Mouse (Mus musculus) liver, embryonic 15.5 days (tissue): ENCODE results near the gene Dpm3. TPM values are rescaled to one million over a fixed set of nuclear protein-coding genes. Genes with fewer than 3 reads are reported as not detected.

Experiments used
- ATAC-seq: fragments of 200-750 bp; cut with Nextera tagmentation; 2 replicates; pipeline ENCODE4 v1.8.0; 2017; ENCODE audit warnings: moderate number of reproducible peaks, mild to moderate bottlenecking, moderate library complexity; ENCODE audit not compliant: insufficient read depth
- H3K27ac ChIP-seq: fragments of 300-500 bp; sonication (generic); replicated peaks from 2 replicates; pipeline ENCODE4 v1.5.1; 2015; ENCODE audit warnings: mild to moderate bottlenecking, inconsistent platforms
- H3K27me3 ChIP-seq: fragments of 300-500 bp; sonication (generic); 2 replicates; pipeline ENCODE4 v1.6.1; 2015; ENCODE audit warnings: mild to moderate bottlenecking, inconsistent platforms
- H3K36me3 ChIP-seq: fragments of 300-500 bp; sonication (generic); replicated peaks from 2 replicates; pipeline ENCODE4 v1.6.1; 2015; ENCODE audit warnings: moderate library complexity, mild to moderate bottlenecking, inconsistent platforms
- H3K4me1 ChIP-seq: fragments of 300-500 bp; sonication (generic); replicated peaks from 2 replicates; pipeline ENCODE4 v1.6.1; 2015; ENCODE audit warnings: inconsistent platforms
- H3K4me2 ChIP-seq: fragments of 300-500 bp; sonication (generic); 2 replicates; pipeline ENCODE4 v1.6.1; 2015; ENCODE audit warnings: moderate library complexity, mild to moderate bottlenecking, inconsistent platforms
- H3K4me3 ChIP-seq: fragments of 300-500 bp; sonication (generic); replicated peaks from 2 replicates; pipeline ENCODE4 v1.5.1; 2015; ENCODE audit warnings: mild to moderate bottlenecking, inconsistent platforms
- H3K9ac ChIP-seq: fragments of 300-500 bp; sonication (generic); 2 replicates; pipeline ENCODE4 v1.6.1; 2015; ENCODE audit warnings: moderate library complexity, mild to moderate bottlenecking, inconsistent platforms
- H3K9me3 ChIP-seq: fragments of 300-500 bp; sonication (generic); replicated peaks from 2 replicates; pipeline ENCODE4 v1.6.1; 2016; ENCODE audit warnings: inconsistent platforms
- WGBS: fragments of 180-500 bp; shearing (Covaris S2); methylation state at CpG from one replicate; pipeline ENCODE4 v1.1.7; 2015; ENCODE audit warnings: mixed read lengths; ENCODE audit not compliant: insufficient replicate concordance; 5-methylcytosine and 5-hydroxymethylcytosine counted together
- polyA plus RNA-seq: library from polyadenylated mRNA; unstranded; fragments of >200 nt; fragmentation: Nextera tagmentation; extraction: Ambion mirVana; gene quantifications from 2 replicates; pipeline ENCODE4 v1.2.1, GENCODE M21; 2015

Dpm3 gene
- polyA plus RNA-seq, 1 experiment from 2014 or later: 54.4 TPM

DNA sequence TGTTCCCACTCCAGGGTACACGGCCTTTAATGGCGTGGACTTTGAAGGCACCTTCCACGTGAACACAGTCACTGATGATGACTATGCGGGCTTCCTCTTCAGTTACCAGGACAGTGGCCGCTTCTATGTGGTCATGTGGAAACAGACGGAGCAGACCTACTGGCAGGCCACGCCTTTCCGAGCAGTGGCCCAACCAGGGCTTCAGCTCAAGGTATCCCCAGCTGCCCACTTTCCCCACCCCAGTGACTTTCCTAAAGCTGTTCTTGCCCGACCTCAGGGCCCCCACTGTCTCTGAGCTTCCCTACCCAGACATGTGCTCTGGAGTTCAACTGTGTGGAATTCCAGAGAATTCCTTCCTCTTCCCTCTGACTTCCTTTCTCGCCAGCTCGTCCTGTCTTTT lies 34.4 kb upstream of the Dpm3 start:
- Histone ChIP-seq H3K36me3 (no peaks in the 10 kb centered on the region), H3K9me3 (no peaks in the 10 kb centered on the region), H3K27me3 (peaks cover 93% of the 10 kb centered on the region), H3K4me2 (no peak overlapping the region), H3K4me3 (no peak overlapping the region), H3K9ac (no peak overlapping the region), H3K4me1 (peaks cover 25% of the 10 kb centered on the region), H3K27ac (no peak overlapping the region)
- ATAC-seq: no peak
- WGBS: 62% methylated on average over 11 of the region's 11 CpGs

DNA sequence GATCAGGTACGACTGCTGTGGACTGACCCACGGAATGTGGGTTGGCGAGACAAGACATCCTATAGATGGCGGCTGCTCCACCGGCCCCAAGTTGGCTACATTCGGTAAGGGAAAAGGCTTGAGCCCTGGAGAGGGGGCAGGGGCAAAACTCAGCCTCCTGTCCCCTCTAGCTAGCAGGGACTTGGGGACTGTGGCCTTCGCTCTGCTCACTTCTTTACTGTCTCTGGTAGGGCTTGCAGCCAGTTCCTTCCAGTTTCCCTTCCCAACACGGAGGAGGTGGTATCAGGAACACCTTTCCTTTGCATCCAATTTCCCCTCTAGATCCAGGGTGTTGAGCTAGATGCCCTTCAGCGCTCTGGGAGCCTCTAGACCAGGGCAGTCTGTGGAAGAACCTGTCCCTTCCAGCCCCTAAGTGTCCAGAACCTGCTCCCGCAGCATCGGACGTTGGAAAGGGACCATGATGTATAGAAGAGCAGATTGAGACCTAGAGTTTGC lies 33.8 kb upstream of the Dpm3 start:
- WGBS: 56% methylated on average over 12 of the region's 12 CpGs
- no peak overlapping the region for H3K27ac ChIP-seq
- no peak overlapping the region for H3K4me2 ChIP-seq
- H3K36me3 ChIP-seq: no peaks in the 10 kb centered on the region
- H3K9me3 ChIP-seq: no peaks in the 10 kb centered on the region
- no peak overlapping the region for H3K9ac ChIP-seq
- H3K4me1 ChIP-seq: peaks cover 25% of the 10 kb centered on the region
- ATAC-seq: no peak
- H3K4me3 ChIP-seq: no peak overlapping the region
- peaks cover 94% of the 10 kb centered on the region for H3K27me3 ChIP-seq

DNA sequence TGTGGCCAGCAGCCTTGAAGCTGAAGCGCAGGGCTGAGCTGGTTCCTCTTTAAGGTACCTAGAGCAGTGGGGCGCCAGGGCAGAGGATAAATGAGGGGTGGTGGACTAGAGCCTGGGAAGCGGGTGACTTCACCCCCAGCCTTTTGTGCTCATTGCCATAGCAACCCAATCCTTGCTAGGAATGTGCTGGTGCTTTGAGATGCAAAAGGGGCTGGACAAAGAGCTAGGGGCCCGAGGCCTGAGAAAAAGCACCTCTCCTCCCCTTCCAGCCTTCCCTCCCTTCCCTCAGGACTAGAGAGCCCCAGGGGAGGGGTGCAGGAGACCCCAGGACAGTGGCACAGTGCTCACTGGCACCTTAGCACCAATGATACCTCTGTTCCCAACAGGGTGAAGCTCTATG lies 33.2 kb upstream of the Dpm3 start:
- peaks cover 25% of the 10 kb centered on the region for H3K4me1 ChIP-seq
- WGBS: 38% methylated on average over 4 of the region's 4 CpGs
- H3K4me3 ChIP-seq: no peak overlapping the region
- H3K27me3 ChIP-seq: peaks cover 98% of the 10 kb centered on the region
- H3K27ac ChIP-seq: no peak overlapping the region
- no peak overlapping the region for H3K4me2 ChIP-seq
- H3K9ac ChIP-seq: no peak overlapping the region
- H3K36me3 ChIP-seq: no peaks in the 10 kb centered on the region
- no peaks in the 10 kb centered on the region for H3K9me3 ChIP-seq
- ATAC-seq: no peak

DNA sequence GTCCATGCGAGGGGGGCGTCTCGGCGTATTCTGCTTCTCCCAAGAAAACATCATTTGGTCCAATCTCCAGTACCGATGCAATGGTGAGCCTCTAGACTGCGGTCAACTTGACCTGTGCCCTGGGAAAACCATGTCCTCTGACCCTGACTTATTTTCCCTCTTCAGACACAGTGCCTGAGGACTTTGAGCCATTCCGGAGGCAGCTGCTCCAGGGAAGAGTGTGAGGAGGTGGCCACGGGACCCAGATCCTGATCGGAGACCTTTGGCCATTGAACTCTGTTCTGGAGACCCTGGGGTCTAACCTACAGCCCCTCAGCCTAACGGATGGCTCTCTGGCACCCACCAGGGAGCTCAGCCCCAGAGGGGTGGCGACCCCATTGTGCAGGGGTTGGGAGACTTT lies 32.8 kb upstream of the Dpm3 start:
- no peak overlapping the region for H3K9ac ChIP-seq
- peaks cover 25% of the 10 kb centered on the region for H3K4me1 ChIP-seq
- H3K4me2 ChIP-seq: no peak overlapping the region
- no peaks in the 10 kb centered on the region for H3K9me3 ChIP-seq
- no peak for ATAC-seq
- H3K36me3 ChIP-seq: no peaks in the 10 kb centered on the region
- WGBS: 49% methylated on average over 11 of the region's 11 CpGs
- H3K27me3 ChIP-seq: peaks cover 98% of the 10 kb centered on the region
- H3K27ac ChIP-seq: no peak overlapping the region
- H3K4me3 ChIP-seq: no peak overlapping the region

DNA sequence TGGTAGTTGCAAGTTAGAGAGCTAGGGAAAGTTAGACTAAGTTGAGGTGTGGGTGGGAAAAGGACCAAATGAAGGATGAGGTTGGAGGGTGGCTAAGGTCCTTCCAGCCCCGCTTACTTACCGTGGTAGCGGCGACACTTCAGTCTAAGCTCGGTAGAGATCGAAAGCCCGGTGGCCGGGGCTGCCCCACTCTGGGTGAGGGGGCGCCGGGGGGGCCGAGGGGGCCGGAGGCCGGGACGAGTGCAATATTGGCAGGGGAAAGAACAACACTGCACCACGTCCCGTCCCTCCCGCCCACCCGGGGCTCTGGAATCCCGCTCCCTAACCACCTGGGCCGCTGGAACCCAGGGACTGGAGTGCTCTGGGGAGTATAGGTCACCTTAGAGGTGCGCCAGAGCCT lies 32.3 kb upstream of the Dpm3 start, which contains the start of gene Mtx1:
TSS of gene Mtx1 (minus strand) at position 189 of the 400 bp plus-strand sequence.
- Histone ChIP-seq H3K27me3 (peaks cover 96% of the 10 kb centered on the region), H3K9ac (no peak within 1 kb of the TSS), H3K27ac (no peak within 1 kb of the TSS), H3K4me2 (peak within 1 kb of the TSS; percentile 73), H3K9me3 (no peaks in the 10 kb centered on the region), H3K36me3 (no peaks in the 10 kb centered on the region), H3K4me1 (peaks cover 25% of the 10 kb centered on the region), H3K4me3 (peak within 1 kb of the TSS; percentile 25)
- 10% methylated on average over 21 of the region's 21 CpGs for WGBS
- ATAC-seq: no peak; the same call in 1 of the 2 replicates

DNA sequence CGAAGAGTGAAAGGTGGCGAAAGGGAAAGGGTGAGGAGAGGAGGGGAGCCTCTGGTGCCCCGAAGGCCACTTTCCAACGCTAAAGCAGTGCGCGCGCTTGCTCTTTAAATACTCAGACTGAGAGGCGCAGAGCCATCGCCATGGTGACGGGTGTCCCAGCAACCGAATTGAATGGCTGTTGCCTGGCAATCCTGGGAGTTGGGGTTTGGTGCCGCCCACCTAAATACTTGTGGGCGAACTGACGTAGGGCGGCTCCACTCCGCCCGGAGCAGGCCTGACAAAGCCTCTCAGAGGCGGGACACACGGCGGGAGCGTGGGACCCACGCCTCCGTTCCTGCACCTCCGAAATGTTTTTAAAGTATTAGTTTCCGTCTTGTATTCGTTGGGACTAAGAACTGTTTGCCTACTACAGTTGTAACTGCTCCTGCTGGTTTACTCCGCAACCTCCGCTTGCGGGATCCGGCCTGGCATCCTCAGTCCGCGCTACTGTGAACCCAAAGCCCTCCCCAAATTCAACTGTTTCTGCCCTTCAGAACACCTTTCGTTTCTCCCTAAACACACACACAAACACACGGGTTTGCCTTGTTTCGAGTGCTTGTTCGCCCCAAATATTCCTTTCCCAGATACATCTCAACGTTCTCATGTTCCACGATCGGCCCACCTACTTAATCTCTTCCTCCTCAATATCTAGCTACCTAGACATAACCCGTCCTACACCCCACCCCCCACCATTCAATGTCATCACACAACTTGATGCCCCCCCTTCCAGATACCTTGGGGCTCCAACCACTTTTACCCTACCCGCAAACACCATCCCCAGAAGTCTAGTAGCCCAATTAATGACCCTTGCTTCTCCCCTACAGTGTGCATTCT lies 31.6 kb upstream of the Dpm3 start:
- no peak for ATAC-seq
- Histone ChIP-seq H3K9me3 (no peaks in the 10 kb centered on the region), H3K4me2 (peak overlapping the region; percentile 73), H3K36me3 (no peaks in the 10 kb centered on the region), H3K4me3 (peak overlapping the region; percentile 25), H3K9ac (no peak overlapping the region), H3K4me1 (peaks cover 25% of the 10 kb centered on the region), H3K27ac (no peak overlapping the region), H3K27me3 (peaks cover 91% of the 10 kb centered on the region)
- WGBS: 4% methylated on average over 41 of the region's 41 CpGs

DNA sequence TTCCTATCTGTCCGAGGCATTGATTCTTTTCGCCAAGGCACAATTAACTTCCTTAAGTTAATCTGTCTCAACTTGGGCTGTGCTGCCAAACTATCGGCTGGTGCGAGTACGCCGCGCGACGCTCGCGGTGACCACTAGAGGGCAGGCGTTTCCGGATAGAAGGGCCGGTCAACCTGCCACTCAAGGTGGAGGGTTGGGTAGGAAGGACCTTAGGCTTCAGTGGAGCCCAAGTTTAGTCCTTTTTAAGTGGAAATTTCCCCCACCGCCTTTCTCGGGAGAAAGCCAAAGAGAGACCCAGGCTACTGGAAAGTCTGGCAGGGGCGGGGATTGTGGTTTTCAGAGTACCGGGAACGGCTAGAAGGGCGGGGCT lies 31.0 kb upstream of the Dpm3 start:
- peak; percentile 39; the same call in 1 of the 2 replicates for ATAC-seq

DNA sequence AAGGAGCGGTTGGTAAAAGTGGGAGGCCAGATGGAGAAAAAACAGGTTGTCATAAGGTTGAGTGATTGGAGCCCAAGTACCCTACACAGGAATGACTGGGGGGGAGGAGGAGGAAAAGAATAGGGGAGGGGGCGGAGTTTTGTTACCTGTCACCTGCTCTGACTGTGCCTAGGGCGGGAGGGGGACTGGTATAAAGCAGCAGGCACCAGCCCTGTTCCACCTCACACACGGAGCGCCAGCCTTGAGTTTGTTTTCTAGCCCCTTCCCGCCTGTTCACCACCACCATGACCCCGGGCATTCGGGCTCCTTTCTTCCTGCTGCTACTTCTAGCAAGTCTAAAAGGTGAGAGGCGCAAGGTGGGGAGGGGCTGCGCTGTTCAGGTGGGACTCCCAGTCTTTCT lies 30.3 kb upstream of the Dpm3 start, which contains the start of gene Muc1:
TSS of gene Muc1 (plus strand) at position 222 of the 400 bp plus-strand sequence.
- Histone ChIP-seq H3K4me3 (peak within 1 kb of the TSS; percentile 51), H3K4me2 (peak within 1 kb of the TSS; percentile 73), H3K4me1 (peaks cover 25% of the 10 kb centered on the region), H3K9ac (no peak within 1 kb of the TSS), H3K27me3 (peaks cover 78% of the 10 kb centered on the region), H3K36me3 (no peaks in the 10 kb centered on the region), H3K9me3 (no peaks in the 10 kb centered on the region), H3K27ac (no peak within 1 kb of the TSS)
- ATAC-seq: no peak
- 39% methylated on average over 10 of the region's 10 CpGs for WGBS

More for the DNA sequence above, 31.0 kb upstream of the Dpm3 start:
- H3K9me3 ChIP-seq: no peaks in the 10 kb centered on the region
- WGBS: under 1% methylated on average over 20 of the region's 20 CpGs
- peak overlapping the region; percentile 51 for H3K4me3 ChIP-seq
- H3K27me3 ChIP-seq: peaks cover 85% of the 10 kb centered on the region
- peaks cover 25% of the 10 kb centered on the region for H3K4me1 ChIP-seq
- peak overlapping the region; percentile 73 for H3K4me2 ChIP-seq
- H3K36me3 ChIP-seq: no peaks in the 10 kb centered on the region
- no peak overlapping the region for H3K27ac ChIP-seq
- H3K9ac ChIP-seq: no peak overlapping the region

DNA sequence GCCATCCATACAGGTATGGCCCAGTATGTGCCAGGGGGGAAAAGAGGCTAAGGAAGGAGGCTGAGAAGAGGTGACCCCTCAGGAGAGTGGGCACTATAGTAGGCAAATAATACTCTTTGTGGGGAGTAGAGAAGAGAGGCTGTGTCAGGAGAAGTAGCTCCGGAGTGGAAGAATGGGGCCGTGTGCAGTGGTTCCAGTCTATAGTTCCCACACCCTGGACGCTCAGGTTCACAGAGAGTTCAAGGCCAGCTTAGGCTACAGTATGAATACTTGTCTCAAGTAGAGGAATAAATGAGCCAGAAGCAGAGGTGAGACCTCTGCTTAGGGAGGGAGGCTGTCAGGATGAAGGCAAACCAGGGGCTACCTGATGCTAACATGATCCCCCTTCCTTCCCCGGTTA lies 29.9 kb upstream of the Dpm3 start:
- H3K9ac ChIP-seq: no peak overlapping the region
- H3K4me3 ChIP-seq: no peak overlapping the region
- H3K4me1 ChIP-seq: peaks cover 25% of the 10 kb centered on the region
- no peaks in the 10 kb centered on the region for H3K9me3 ChIP-seq
- H3K27ac ChIP-seq: no peak overlapping the region
- no peak for ATAC-seq
- H3K27me3 ChIP-seq: peaks cover 74% of the 10 kb centered on the region
- 75% methylated on average over 4 of the region's 4 CpGs for WGBS
- H3K4me2 ChIP-seq: no peak overlapping the region
- no peaks in the 10 kb centered on the region for H3K36me3 ChIP-seq

DNA sequence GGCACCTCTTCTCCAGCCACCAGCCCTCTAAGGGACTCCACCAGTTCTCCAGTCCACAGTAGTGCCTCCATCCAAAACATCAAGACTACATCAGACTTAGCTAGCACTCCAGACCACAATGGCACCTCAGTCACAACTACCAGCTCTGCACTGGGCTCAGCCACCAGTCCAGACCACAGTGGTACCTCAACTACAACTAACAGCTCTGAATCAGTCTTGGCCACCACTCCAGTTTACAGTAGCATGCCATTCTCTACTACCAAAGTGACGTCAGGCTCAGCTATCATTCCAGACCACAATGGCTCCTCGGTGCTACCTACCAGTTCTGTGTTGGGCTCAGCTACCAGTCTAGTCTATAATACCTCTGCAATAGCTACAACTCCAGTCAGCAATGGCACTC lies 28.6 kb upstream of the Dpm3 start:
- H3K27me3 ChIP-seq: peaks cover 61% of the 10 kb centered on the region
- WGBS: 48% methylated on average over 2 of the region's 2 CpGs
- no peak overlapping the region for H3K4me2 ChIP-seq
- peaks cover 25% of the 10 kb centered on the region for H3K4me1 ChIP-seq
- no peak for ATAC-seq
- no peaks in the 10 kb centered on the region for H3K9me3 ChIP-seq
- no peak overlapping the region for H3K9ac ChIP-seq
- H3K36me3 ChIP-seq: no peaks in the 10 kb centered on the region
- H3K4me3 ChIP-seq: no peak overlapping the region
- no peak overlapping the region for H3K27ac ChIP-seq

DNA sequence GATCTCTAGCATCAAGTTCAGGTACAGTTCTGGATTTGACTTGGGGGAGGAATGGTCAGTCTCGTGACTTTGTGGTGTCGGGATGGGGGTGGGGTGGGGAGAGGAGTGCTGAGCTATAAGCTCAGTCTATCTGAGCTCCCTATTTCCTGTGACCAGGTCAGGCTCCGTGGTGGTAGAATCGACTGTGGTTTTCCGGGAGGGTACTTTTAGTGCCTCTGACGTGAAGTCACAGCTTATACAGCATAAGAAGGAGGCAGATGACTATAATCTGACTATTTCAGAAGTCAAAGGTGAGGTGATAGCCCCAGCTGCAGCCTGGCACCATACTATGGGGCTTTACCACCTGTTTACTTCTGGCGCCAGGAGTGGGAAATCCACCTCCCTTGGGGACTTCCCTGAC lies 27.8 kb upstream of the Dpm3 start:
- WGBS: 17% methylated on average over 7 of the region's 7 CpGs

More for the DNA sequence above, 27.8 kb upstream of the Dpm3 start:
- ATAC-seq: no peak
- H3K27ac ChIP-seq: no peak overlapping the region
- H3K4me3 ChIP-seq: no peak overlapping the region
- peaks cover 24% of the 10 kb centered on the region for H3K4me1 ChIP-seq
- no peaks in the 10 kb centered on the region for H3K36me3 ChIP-seq
- H3K9ac ChIP-seq: no peak overlapping the region
- H3K9me3 ChIP-seq: no peaks in the 10 kb centered on the region
- H3K27me3 ChIP-seq: peaks cover 57% of the 10 kb centered on the region
- no peak overlapping the region for H3K4me2 ChIP-seq
